Mouse (Mus musculus): Measurements from ENCODE around the gene Mup12.
"Not testable (repeated sequence)": the region's sequence is repeated elsewhere in the genome, so short reads cannot be mapped to it uniquely, and the experiment has no call there.

The Mup12 gene

GRCm38 (mm10) chr4:60741226-60741625 is at the start of gene Mup12:
Mup12 (minus strand) TSS chr4:60741326.
- DNase-seq (ENCODE audit: low spot score in 2 of 2): not testable (repeated sequence)

Data from spleen, postnatal 10 days (tissue).